Mouse (Mus musculus) lung, postnatal 0 days (tissue): ENCODE data around the gene St8sia1. TPM values are rescaled to one million over a fixed set of nuclear protein-coding genes. Genes with fewer than 3 reads are reported as not detected.

ENCODE experiments used
- ATAC-seq: fragments of 200-750 bp; cut with Nextera tagmentation; 2 replicates; pipeline ENCODE4 v1.8.0; 2017; ENCODE audit warnings: moderate library complexity
- DNase-seq: peaks from one replicate; pipeline ENCODE4 v3.0.0-alpha.2; 2016; ENCODE audit warnings: low spot score
- H3K27ac ChIP-seq: fragments of 300-500 bp; sonication (generic); 2 replicates; pipeline ENCODE4 v1.5.1; 2014; ENCODE audit warnings: antibody characterized with exemption, mild to moderate bottlenecking, low read length, mixed read lengths
- H3K27me3 ChIP-seq: fragments of 300-500 bp; sonication (generic); replicated peaks from 2 replicates; pipeline ENCODE4 v1.6.1; 2014; ENCODE audit warnings: low read length, mixed read lengths; ENCODE audit not compliant: insufficient read depth
- H3K36me3 ChIP-seq: fragments of 300-500 bp; sonication (generic); 2 replicates; pipeline ENCODE4 v1.6.1; 2014; ENCODE audit warnings: low read length, mixed read lengths; ENCODE audit not compliant: insufficient read depth
- H3K4me1 ChIP-seq: fragments of 300-500 bp; sonication (generic); 2 replicates; pipeline ENCODE4 v1.6.1; 2014; ENCODE audit warnings: antibody characterized with exemption, low read depth, low read length, mixed read lengths; ENCODE audit not compliant: insufficient read depth
- H3K4me2 ChIP-seq: fragments of 300-500 bp; sonication (generic); replicated peaks from 2 replicates; pipeline ENCODE4 v1.6.1; 2014; ENCODE audit warnings: low read depth, mild to moderate bottlenecking, low read length, moderate library complexity, mixed read lengths
- H3K4me3 ChIP-seq: fragments of 300-500 bp; sonication (generic); 2 replicates; pipeline ENCODE4 v1.5.1; 2014; ENCODE audit warnings: low read depth, low read length
- H3K9ac ChIP-seq: fragments of 300-500 bp; sonication (generic); replicated peaks from 2 replicates; pipeline ENCODE4 v1.6.1; 2014; ENCODE audit warnings: low read depth, mild to moderate bottlenecking
- H3K9me3 ChIP-seq: fragments of 300-500 bp; sonication (generic); 2 replicates; pipeline ENCODE4 v1.6.1; 2016; ENCODE audit warnings: low read length, mixed read lengths
- CTCF ChIP-seq: IDR thresholded peaks from 2 replicates; pipeline ENCODE4 v1.5.1; 2016; ENCODE audit warnings: antibody characterized with exemption, mild to moderate bottlenecking
- EP300 ChIP-seq: IDR thresholded peaks from 2 replicates; pipeline ENCODE4 v1.6.1; 2016; ENCODE audit warnings: antibody characterized with exemption, mild to moderate bottlenecking, control low read depth
- WGBS: fragments of 180-500 bp; shearing (Covaris S2); extraction: QIAGEN DNeasy Blood & Tissue Kit; methylation state at CpG from one replicate; pipeline ENCODE4 v1.1.7; 2014; 5-methylcytosine and 5-hydroxymethylcytosine counted together
- polyA plus RNA-seq: library from polyadenylated mRNA; unstranded; fragments of >200 nt; fragmentation: Nextera tagmentation; extraction: Ambion mirVana; gene quantifications from 2 replicates; pipeline ENCODE4 v1.2.1, GENCODE M21; 2015

Gene St8sia1
- polyA plus RNA-seq, 1 experiment from 2014 or later = 0.11 TPM

DNA sequence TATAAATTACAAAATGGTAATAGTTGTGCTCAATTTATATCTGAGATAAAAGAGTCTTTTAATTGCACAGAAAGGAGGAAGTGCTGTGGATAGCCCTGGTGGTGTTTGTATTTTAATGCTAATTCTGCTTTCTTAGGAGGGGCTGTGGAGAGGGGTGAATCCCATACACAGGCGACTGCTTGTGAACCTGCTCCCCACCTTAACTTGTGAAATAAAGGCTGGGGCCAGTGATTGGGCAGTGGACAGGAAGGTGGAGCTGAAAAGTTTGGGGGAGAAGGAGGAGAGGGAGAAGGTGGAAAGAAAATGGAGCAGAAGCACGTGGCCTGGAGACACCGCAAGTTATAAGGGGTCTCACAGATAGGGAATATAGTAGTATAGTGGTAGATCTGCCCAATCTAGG, 32.6 kb upstream of the St8sia1 start:
- Histone ChIP-seq H3K4me1 (no peaks in the 10 kb centered on the region), H3K36me3 (no peaks in the 10 kb centered on the region), H3K4me3 (no peak overlapping the region), H3K27ac (no peak overlapping the region), H3K9ac (no peak overlapping the region), H3K4me2 (no peak overlapping the region), H3K9me3 (no peaks in the 10 kb centered on the region), H3K27me3 (no peaks in the 10 kb centered on the region)
- 85% methylated on average over 3 of the region's 3 CpGs for WGBS
- DNase-seq (no peak), ATAC-seq (no peak)
- no peak for TF ChIP-seq CTCF
- TF ChIP-seq EP300 = no peak

DNA sequence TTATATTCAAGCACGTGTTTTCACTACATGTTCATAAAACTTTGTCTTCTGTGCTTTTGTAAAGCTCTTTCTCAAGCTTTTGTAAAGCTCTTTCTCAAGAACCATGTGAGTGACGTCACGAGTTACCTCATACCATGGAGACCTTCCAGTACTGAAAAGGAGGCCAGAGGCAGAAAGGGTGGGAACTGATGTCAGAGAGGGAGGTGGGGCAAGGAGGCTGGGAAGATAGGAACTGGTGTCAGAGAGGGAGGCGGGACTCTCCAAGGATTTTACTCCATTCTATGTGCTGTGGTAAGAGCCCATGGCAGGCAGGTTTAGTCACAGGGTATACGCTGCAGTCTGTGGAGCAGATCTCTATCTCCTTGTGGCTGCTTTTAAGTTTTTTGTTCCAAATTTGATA, 31.3 kb upstream of the St8sia1 start:
- Histone ChIP-seq H3K9me3 (no peaks in the 10 kb centered on the region), H3K36me3 (no peaks in the 10 kb centered on the region), H3K27ac (no peak overlapping the region), H3K4me2 (no peak overlapping the region), H3K9ac (no peak overlapping the region), H3K4me3 (no peak overlapping the region), H3K27me3 (no peaks in the 10 kb centered on the region), H3K4me1 (no peaks in the 10 kb centered on the region)
- peak; percentile 69 for ATAC-seq
- DNase-seq = peak; percentile 83
- peak; percentile 10; the same call in 1 of the 2 replicates for TF ChIP-seq EP300
- TF ChIP-seq CTCF = no peak
- WGBS = 49% methylated on average over 5 of the region's 5 CpGs

DNA sequence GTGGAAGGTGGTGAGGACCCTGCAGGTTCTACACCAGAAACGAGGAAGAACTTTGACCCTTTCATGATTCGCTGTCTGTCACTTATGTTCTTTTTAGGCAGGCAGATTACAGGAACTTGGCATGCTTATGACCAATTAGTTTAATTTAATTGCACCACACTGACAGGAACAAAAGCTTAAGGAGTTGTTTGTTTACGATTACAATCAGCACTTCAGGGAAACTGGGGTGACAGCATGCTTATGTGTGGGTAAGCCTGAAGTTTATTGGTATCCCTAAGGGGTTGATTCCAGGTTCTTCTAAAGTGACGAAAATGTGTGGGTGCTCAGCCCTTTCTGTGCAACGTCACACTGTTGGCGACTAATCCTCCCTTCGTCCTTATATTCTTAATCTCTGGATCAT, 30.6 kb upstream of the St8sia1 start:
- Histone ChIP-seq H3K4me1 (no peaks in the 10 kb centered on the region), H3K9ac (no peak overlapping the region), H3K27ac (no peak overlapping the region), H3K36me3 (no peaks in the 10 kb centered on the region), H3K27me3 (no peaks in the 10 kb centered on the region), H3K4me2 (no peak overlapping the region), H3K4me3 (no peak overlapping the region), H3K9me3 (no peaks in the 10 kb centered on the region)
- 43% methylated on average over 7 of the region's 7 CpGs for WGBS
- TF ChIP-seq EP300 (no peak), CTCF (no peak)
- ATAC-seq (no peak), DNase-seq (no peak)

DNA sequence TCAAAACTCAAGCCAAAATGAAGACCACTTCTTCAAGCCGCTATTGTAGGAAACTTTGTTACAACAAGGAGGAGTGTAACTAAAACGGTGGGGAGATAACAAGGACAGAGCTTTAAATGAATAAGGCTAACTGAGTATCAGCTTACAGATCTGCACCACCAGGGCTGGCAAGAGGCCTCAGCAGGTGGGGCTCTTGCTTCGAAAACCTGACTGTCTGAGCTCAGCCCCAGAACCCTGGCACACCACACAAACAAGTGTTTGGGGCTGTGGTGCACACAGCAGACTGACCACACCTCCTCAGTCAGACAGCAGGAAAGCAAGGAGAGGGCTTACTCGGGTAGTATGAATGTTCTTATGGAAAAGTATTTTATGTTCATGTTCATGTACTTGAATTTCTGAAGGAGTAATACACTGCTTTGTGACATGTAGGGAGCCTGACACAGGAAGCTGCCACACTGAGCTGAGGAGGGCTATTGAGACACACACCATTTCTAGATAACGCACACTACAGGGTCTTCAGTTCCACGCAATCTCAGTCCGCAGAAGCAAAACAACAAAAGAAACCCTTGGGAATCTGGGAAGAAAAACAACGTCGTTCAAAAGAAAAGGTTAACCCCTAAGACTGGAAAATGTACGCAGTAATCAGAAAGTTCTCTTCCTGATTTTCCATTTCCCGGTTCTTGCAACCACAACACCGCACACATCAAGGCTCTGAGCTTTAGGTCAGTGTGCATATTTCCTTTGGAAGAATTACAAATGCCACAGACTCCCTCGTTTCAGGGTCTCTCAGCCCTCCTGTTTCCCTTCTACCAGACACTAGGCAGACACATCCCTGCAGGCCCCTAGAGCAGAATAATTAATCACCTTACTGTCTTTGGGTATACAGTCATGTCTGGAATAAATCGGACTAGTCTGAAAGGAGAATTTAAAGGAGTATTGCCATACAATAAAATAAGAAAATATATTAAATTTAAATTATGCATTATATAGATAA, 29.8 kb upstream of the St8sia1 start:
- Histone ChIP-seq H3K4me1 (no peaks in the 10 kb centered on the region), H3K9ac (no peak overlapping the region), H3K4me2 (no peak overlapping the region), H3K9me3 (no peaks in the 10 kb centered on the region), H3K27ac (no peak overlapping the region), H3K4me3 (no peak overlapping the region), H3K36me3 (no peaks in the 10 kb centered on the region), H3K27me3 (no peaks in the 10 kb centered on the region)
- TF ChIP-seq EP300 (no peak), CTCF (no peak)
- DNase-seq (no peak), ATAC-seq (no peak)
- WGBS = 19% methylated on average over 14 of the region's 14 CpGs

GRCm38 (mm10) chr6:142992971-142993370, 28.7 kb upstream of the St8sia1 start:
- no peak overlapping the region for H3K4me2 ChIP-seq
- H3K4me1 ChIP-seq = no peaks in the 10 kb centered on the region
- H3K9ac ChIP-seq = no peak overlapping the region
- no peaks in the 10 kb centered on the region for H3K9me3 ChIP-seq
- H3K27me3 ChIP-seq = no peaks in the 10 kb centered on the region
- no peak for DNase-seq
- 61% methylated on average over 2 of the region's 2 CpGs for WGBS
- no peaks in the 10 kb centered on the region for H3K36me3 ChIP-seq
- H3K4me3 ChIP-seq = no peak overlapping the region
- TF ChIP-seq EP300 (no peak), CTCF (no peak)
- no peak for ATAC-seq
- H3K27ac ChIP-seq = no peak overlapping the region

GRCm38 (mm10) chr6:142992099-142992498, 27.8 kb upstream of the St8sia1 start:
- no peak overlapping the region for H3K9ac ChIP-seq
- DNase-seq (no peak), ATAC-seq (no peak)
- TF ChIP-seq EP300 (no peak), CTCF (no peak)
- H3K4me2 ChIP-seq = no peak overlapping the region
- no peaks in the 10 kb centered on the region for H3K36me3 ChIP-seq
- H3K9me3 ChIP-seq = no peaks in the 10 kb centered on the region
- H3K27ac ChIP-seq = no peak overlapping the region
- 48% methylated on average over 7 of the region's 7 CpGs for WGBS
- H3K27me3 ChIP-seq = no peaks in the 10 kb centered on the region
- H3K4me3 ChIP-seq = no peak overlapping the region
- no peaks in the 10 kb centered on the region for H3K4me1 ChIP-seq
